Mouse (Mus musculus) midbrain, embryonic 16.5 days (tissue): Measurements from ENCODE around the gene St8sia2. TPM values are rescaled to one million over a fixed set of nuclear protein-coding genes. Genes with fewer than 3 reads are reported as not detected.
"Not testable (repeated sequence)": the region's sequence is repeated elsewhere in the genome, so short reads cannot be mapped to it uniquely, and the experiment has no call there.

Experiments
- ATAC-seq: fragments of 200-750 bp; cut with Nextera tagmentation; 2 replicates; pipeline ENCODE4 v1.8.0; 2017; ENCODE audit warnings: moderate TSS enrichment
- H3K27ac ChIP-seq: fragments of 300-500 bp; sonication (generic); 2 replicates; pipeline ENCODE4 v1.5.1; 2014; ENCODE audit warnings: mild to moderate bottlenecking, low read length, mixed read lengths
- H3K27me3 ChIP-seq: fragments of 300-500 bp; sonication (generic); 2 replicates; pipeline ENCODE4 v1.6.1; 2014; ENCODE audit warnings: low read depth, low read length, mixed read lengths; ENCODE audit not compliant: control insufficient read depth, insufficient read depth
- H3K36me3 ChIP-seq: fragments of 300-500 bp; sonication (generic); 2 replicates; pipeline ENCODE4 v1.6.1; 2014; ENCODE audit warnings: mild to moderate bottlenecking, low read length, moderate library complexity, mixed read lengths; ENCODE audit not compliant: control insufficient read depth, insufficient read depth
- H3K4me1 ChIP-seq: fragments of 300-500 bp; sonication (generic); 2 replicates; pipeline ENCODE4 v1.6.1; 2014; ENCODE audit warnings: mild to moderate bottlenecking, low read length, mixed read lengths; ENCODE audit not compliant: control insufficient read depth, insufficient read depth
- H3K4me2 ChIP-seq: fragments of 300-500 bp; sonication (generic); 2 replicates; pipeline ENCODE4 v1.6.1; 2014; ENCODE audit warnings: mild to moderate bottlenecking, low read length, mixed read lengths
- H3K4me3 ChIP-seq: fragments of 300-500 bp; sonication (generic); 2 replicates; pipeline ENCODE4 v1.5.1; 2014; ENCODE audit warnings: low read depth, mild to moderate bottlenecking, low read length, moderate library complexity, mixed read lengths
- H3K9ac ChIP-seq: fragments of 300-500 bp; sonication (generic); 2 replicates; pipeline ENCODE4 v1.6.1; 2014; ENCODE audit warnings: low read depth, low read length, mixed read lengths
- H3K9me3 ChIP-seq: fragments of 300-500 bp; sonication (generic); replicated peaks from 2 replicates; pipeline ENCODE4 v1.6.1; 2014; ENCODE audit warnings: mild to moderate bottlenecking, low read length, mixed read lengths; ENCODE audit not compliant: control insufficient read depth, poor library complexity, severe bottlenecking
- WGBS: fragments of 180-500 bp; shearing (Covaris S2); extraction: QIAGEN DNeasy Blood & Tissue Kit; methylation state at CpG from one replicate; pipeline ENCODE4 v1.1.7; 2014; 5-methylcytosine and 5-hydroxymethylcytosine counted together
- polyA plus RNA-seq: library from polyadenylated mRNA; unstranded; fragments of >200 nt; fragmentation: Nextera tagmentation; extraction: Ambion mirVana; gene quantifications from 2 replicates; pipeline ENCODE4 v1.2.1, GENCODE M21; 2015

Gene St8sia2
- polyA plus RNA-seq, 1 experiment from 2014 or later, result 117 TPM

- Histone ChIP-seq H3K9ac (peak overlapping the region; percentile 45; the same call in 1 of the 2 replicates), H3K4me2 (peak overlapping the region; percentile 35), H3K4me3 (no peak overlapping the region), H3K9me3 (no peaks in the 10 kb centered on the region), H3K4me1 (peaks cover 72% of the 10 kb centered on the region), H3K27me3 (no peaks in the 10 kb centered on the region), H3K27ac (peak overlapping the region; percentile 74), H3K36me3 (no peaks in the 10 kb centered on the region)
- 3% methylated on average over 9 of the region's 9 CpGs for WGBS
- ATAC-seq, result peak; percentile 37
Measured at GRCm38 (mm10) chr7:74006775-74007371, 6.6 kb downstream of the St8sia2 start.

GRCm38 (mm10) chr7:74006364-74006763 is 7.1 kb downstream of the St8sia2 start:
- ATAC-seq, result no peak
- peak overlapping the region; percentile 35 for H3K4me2 ChIP-seq
- peak overlapping the region; percentile 45; the same call in 1 of the 2 replicates for H3K9ac ChIP-seq

GRCm38 (mm10) chr7:74000743-74001510 is 12.6 kb downstream of the St8sia2 start:
- H3K4me3 ChIP-seq, result no peak overlapping the region
- H3K4me2 ChIP-seq, result no peak overlapping the region
- H3K4me1 ChIP-seq, result peaks cover 16% of the 10 kb centered on the region
- H3K36me3 ChIP-seq, result no peaks in the 10 kb centered on the region; the same call in 1 of the 2 replicates
- no peak for ATAC-seq
- H3K9me3 ChIP-seq, result no peaks in the 10 kb centered on the region
- H3K27me3 ChIP-seq, result no peaks in the 10 kb centered on the region
- H3K27ac ChIP-seq, result no peak overlapping the region
- WGBS, result 92% methylated on average over 12 of the region's 12 CpGs
- H3K9ac ChIP-seq, result no peak overlapping the region

More at GRCm38 (mm10) chr7:74006364-74006763, 7.1 kb downstream of the St8sia2 start:
- no peaks in the 10 kb centered on the region for H3K27me3 ChIP-seq
- WGBS, result 0% methylated on average over 1 of the region's 1 CpGs
- H3K9me3 ChIP-seq, result no peaks in the 10 kb centered on the region
- H3K36me3 ChIP-seq, result no peaks in the 10 kb centered on the region
- peak overlapping the region; percentile 74 for H3K27ac ChIP-seq
- no peak overlapping the region for H3K4me3 ChIP-seq
- H3K4me1 ChIP-seq, result peaks cover 67% of the 10 kb centered on the region

- WGBS, result 95% methylated on average over 2 of the region's 2 CpGs
- H3K27ac ChIP-seq, result no peak overlapping the region
- H3K9me3 ChIP-seq, result no peaks in the 10 kb centered on the region
- no peaks in the 10 kb centered on the region for H3K36me3 ChIP-seq
- H3K9ac ChIP-seq, result no peak overlapping the region
- no peak overlapping the region for H3K4me3 ChIP-seq
- ATAC-seq, result no peak
- H3K4me1 ChIP-seq, result peaks cover 9% of the 10 kb centered on the region
- H3K4me2 ChIP-seq, result no peak overlapping the region
- H3K27me3 ChIP-seq, result no peaks in the 10 kb centered on the region
Measured at GRCm38 (mm10) chr7:73989366-73989765, 24.1 kb downstream of the St8sia2 start.

- not testable (repeated sequence) for H3K4me2 ChIP-seq, H3K9ac ChIP-seq, ATAC-seq, H3K9me3 ChIP-seq, H3K4me3 ChIP-seq, H3K36me3 ChIP-seq, H3K27ac ChIP-seq, H3K27me3 ChIP-seq
- WGBS, result 82% methylated on average over 5 of the region's 5 CpGs
- peaks cover 10% of the 10 kb centered on the region for H3K4me1 ChIP-seq
Measured at GRCm38 (mm10) chr7:73972157-73972556, 41.3 kb downstream of the St8sia2 start.

GRCm38 (mm10) chr7:73965164-73965563 is 48.3 kb downstream of the St8sia2 start:
- Histone ChIP-seq H3K4me1 (no peaks in the 10 kb centered on the region), H3K27ac (no peak overlapping the region), H3K4me3 (no peak overlapping the region), H3K9me3 (no peaks in the 10 kb centered on the region), H3K27me3 (no peaks in the 10 kb centered on the region), H3K9ac (no peak overlapping the region), H3K36me3 (peaks cover 31% of the 10 kb centered on the region), H3K4me2 (no peak overlapping the region)
- WGBS, result 93% methylated on average over 3 of the region's 3 CpGs
- ATAC-seq, result no peak

GRCm38 (mm10) chr7:73962431-73962830 is 51.1 kb downstream of the St8sia2 start:
- Histone ChIP-seq H3K36me3 (peaks cover 46% of the 10 kb centered on the region), H3K4me3 (no peak overlapping the region), H3K27ac (no peak overlapping the region), H3K4me1 (no peaks in the 10 kb centered on the region), H3K4me2 (no peak overlapping the region), H3K27me3 (no peaks in the 10 kb centered on the region), H3K9ac (no peak overlapping the region), H3K9me3 (no peaks in the 10 kb centered on the region)
- no peak for ATAC-seq
- 86% methylated on average over 5 of the region's 5 CpGs for WGBS

GRCm38 (mm10) chr7:73954441-73954840 is 59.0 kb downstream of the St8sia2 start:
- no peaks in the 10 kb centered on the region for H3K27me3 ChIP-seq
- H3K9me3 ChIP-seq, result no peaks in the 10 kb centered on the region
- ATAC-seq, result no peak
- 63% methylated on average over 5 of the region's 5 CpGs for WGBS
- no peak overlapping the region for H3K9ac ChIP-seq
- peaks cover 36% of the 10 kb centered on the region for H3K36me3 ChIP-seq
- H3K4me2 ChIP-seq, result no peak overlapping the region
- no peaks in the 10 kb centered on the region for H3K4me1 ChIP-seq
- H3K27ac ChIP-seq, result no peak overlapping the region
- H3K4me3 ChIP-seq, result no peak overlapping the region

GRCm38 (mm10) chr7:73953131-73953530 is 60.4 kb downstream of the St8sia2 start:
- Histone ChIP-seq H3K4me2 (no peak overlapping the region), H3K9ac (no peak overlapping the region), H3K4me3 (no peak overlapping the region), H3K27me3 (no peaks in the 10 kb centered on the region), H3K27ac (no peak overlapping the region), H3K36me3 (peaks cover 25% of the 10 kb centered on the region), H3K9me3 (no peaks in the 10 kb centered on the region), H3K4me1 (no peaks in the 10 kb centered on the region)
- ATAC-seq, result no peak
- 94% methylated on average over 4 of the region's 4 CpGs for WGBS
